ENCODE assay signal across 9 mouse cellular contexts in the genomic region with DNA sequence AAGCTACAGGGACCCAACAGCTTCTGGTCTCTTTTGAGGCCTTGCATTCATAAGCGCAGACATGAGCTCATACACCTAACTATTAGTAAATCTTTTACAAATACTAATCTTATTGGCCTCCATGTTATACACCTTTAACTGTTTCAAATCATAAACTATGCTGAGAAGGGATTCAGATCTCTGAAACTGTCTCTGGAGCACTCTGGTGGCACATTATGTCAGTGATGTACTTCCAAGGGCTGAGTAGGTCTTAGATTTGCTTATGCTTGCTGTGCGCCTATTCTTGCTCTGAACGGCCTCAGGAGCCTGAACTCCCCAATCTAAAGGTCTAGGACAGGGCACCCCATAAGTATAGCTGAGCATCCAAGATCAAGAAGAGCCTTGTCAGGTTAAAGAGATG. TPM values are rescaled to one million over a fixed set of nuclear protein-coding genes. Genes with fewer than 3 reads are reported as not detected.
DNase-seq lines count a peak whose midpoint lies in the region; ATAC-seq and TF ChIP-seq lines count a peak whose summit lies in the region.
"Had no signal": no experiment of that assay in that cellular context is flagged by ENCODE, and none has a peak within 500 bp of the region (broad histone marks: within the 10 kb centered on the region; RNA-seq: fewer than 3 reads in every experiment).

No protein-coding gene starts in this region.

- TF ChIP-seq EP300 in liver, embryonic 14.5 days (IDR thresholded peaks at IDR 0.05; ENCODE audit: low read depth), result no peak

- no peak for ATAC-seq in liver, embryonic 14.5 days (ENCODE audit: insufficient read depth)
- ATAC-seq in granulocyte monocyte progenitor cell, adult 5-6 weeks (replicated peaks; ENCODE audit: poor library complexity, severe bottlenecking), result no peak

- no peaks in the 10 kb centered on the region for H3K27me3 ChIP-seq in thymus, adult 2 months (ENCODE audit: control insufficient read depth, insufficient read depth, low read length)
- H3K27me3 ChIP-seq in liver, embryonic 14.5 days (ENCODE audit: control insufficient read depth, insufficient read depth, low read length), result no peaks in the 10 kb centered on the region

- H3K4me1 ChIP-seq in thymus, adult 2 months (replicated peaks; ENCODE audit: control insufficient read depth, insufficient read depth, low read length), result peaks cover 44% of the 10 kb centered on the region
- peaks cover 14 to 27% of the 10 kb centered on the region in 2 experiments for H3K4me1 ChIP-seq in liver, embryonic 14.5 days (replicated peaks; ENCODE audit: control insufficient read depth in 2 of 2, insufficient read depth in 2 of 2, low read length in 1 of 2)

- H3K9me3 ChIP-seq in liver, embryonic 14.5 days (ENCODE audit: control insufficient read depth, low read length), result no peaks in the 10 kb centered on the region

- DNase-seq in gastrocnemius, adult 2 months, result no peak
- no peak for DNase-seq in gastrocnemius, postnatal 36 days
- DNase-seq in thymus, adult 2 months, result no peak
- no peak for DNase-seq in thymus, postnatal 14 days
- DNase-seq in liver, embryonic 14.5 days (ENCODE audit: low read depth in 3 of 3, low spot score in 3 of 3), result no peak
- DNase-seq in ovary, postnatal 10 days (ENCODE audit: low spot score), result no peak
- no peak for DNase-seq in adipocyte (ENCODE audit: low spot score)

- intact Hi-C loops in gastrocnemius, adult 2 months (cut with DNase I), result loop anchor here (5.0 to 10.0 kb wide), 2 partner anchors 80 to 327 kb away; a partner anchor contains a TSS
- intact Hi-C loops in gastrocnemius, postnatal 36 days (cut with DNase I), result loop anchor here (2.0 kb wide), 1 partner anchor 79 kb away; a partner anchor contains a TSS

- H3K36me3 ChIP-seq in thymus, adult 2 months (ENCODE audit: control insufficient read depth, insufficient read depth, low read length), result no peaks in the 10 kb centered on the region
- no peaks in the 10 kb centered on the region for H3K36me3 ChIP-seq in liver, embryonic 14.5 days (replicated peaks; ENCODE audit: control insufficient read depth, insufficient read depth, low read depth)

- H3K4me3 ChIP-seq in gastrocnemius, adult 2 months, result peak overlapping the region; percentile 77
- peak overlapping the region; percentile 39 for H3K4me3 ChIP-seq in thymus, adult 2 months (ENCODE audit: control insufficient read depth, insufficient read depth, low read length)
- H3K4me3 ChIP-seq in liver, embryonic 14.5 days (ENCODE audit: insufficient read depth in 1 of 2, low read depth in 2 of 2, low read length in 2 of 2), result peak overlapping the region; percentile 62 to 67; a peak in 3 of 4 replicates

- H3K9ac ChIP-seq in liver, embryonic 14.5 days (replicated peaks), result peak overlapping the region; percentile 76

- TF ChIP-seq CTCF in gastrocnemius, adult 2 months (IDR thresholded peaks at IDR 0.05), result no peak
- TF ChIP-seq CTCF in thymus, adult 2 months (IDR thresholded peaks at IDR 0.05; ENCODE audit: borderline replicate concordance, control insufficient read depth, extremely low read depth, insufficient read depth, low read length, poor library complexity), result no peak
- no peak for TF ChIP-seq CTCF in liver, embryonic 14.5 days (IDR thresholded peaks at IDR 0.05; ENCODE audit: low read depth)

- peak overlapping the region; percentile 92 for H3K4me2 ChIP-seq in liver, embryonic 14.5 days (ENCODE audit: low read depth)

- WGBS in thymus, adult 2 months, result 88% methylated on average over 3 of the region's 3 CpGs
- 79% methylated on average over 3 of the region's 3 CpGs for WGBS in liver, embryonic 14.5 days (ENCODE audit: insufficient replicate concordance)

- TF ChIP-seq POLR2A in thymus, adult 2 months (IDR thresholded peaks at IDR 0.05; ENCODE audit: control insufficient read depth, extremely low read depth, insufficient read depth, low read length, poor library complexity), result no peak

- H3K27ac ChIP-seq in gastrocnemius, adult 2 months, result peak overlapping the region; percentile 97
- peak overlapping the region; percentile 93 for H3K27ac ChIP-seq in thymus, adult 2 months (ENCODE audit: control insufficient read depth, insufficient read depth, low read length)
- H3K27ac ChIP-seq in liver, embryonic 14.5 days, result peak overlapping the region; percentile 91

RNA-seq across cellular contexts. Expression of a gene that starts 0.7 kb away (rescaled TPM):
- total RNA-seq in gastrocnemius, adult 2 months (2021), result 100 to 1,000 TPM; 145 to 182 TPM
- total RNA-seq in gastrocnemius, postnatal 36 days (2021), result 100 to 1,000 TPM; 150 to 160 TPM
- polyA plus RNA-seq in thymus, adult 2 months (2012; rRNA removed), result 265 and 352 TPM in 2 replicates
- polyA plus RNA-seq in liver, embryonic 14.5 days (2012; rRNA removed), result 27.9 and 50.2 TPM in 2 replicates
- polyA plus RNA-seq in liver, embryonic 14.5 days (2014; fragmentation: Nextera tagmentation; extraction: Ambion mirVana), result 74.0 and 80.0 TPM in 2 replicates
- total RNA-seq in granulocyte monocyte progenitor cell, adult 5-6 weeks (2014; fragmentation: Nextera tagmentation), result 177 and 222 TPM in 2 replicates
- 109 and 136 TPM in 2 replicates for total RNA-seq in granulocyte monocyte progenitor cell, adult 5-6 weeks (2017)

RNA-seq across cellular contexts. Expression of a gene that starts 3.3 kb away (rescaled TPM):
- under 1 TPM; 0.61 to 0.87 TPM for total RNA-seq in gastrocnemius, adult 2 months (2021)
- total RNA-seq in gastrocnemius, postnatal 36 days (2021), result 1 to 10 TPM in 1 of 2 experiments, under 1 TPM in 1; 0.64 to 2.5 TPM
- 210 and 212 TPM in 2 replicates for polyA plus RNA-seq in thymus, adult 2 months (2012; rRNA removed)
- 14.3 and 17.9 TPM in 2 replicates for polyA plus RNA-seq in liver, embryonic 14.5 days (2012; rRNA removed)
- polyA plus RNA-seq in liver, embryonic 14.5 days (2014; fragmentation: Nextera tagmentation; extraction: Ambion mirVana), result 26.6 and 28.4 TPM in 2 replicates
- 169 and 206 TPM in 2 replicates for total RNA-seq in granulocyte monocyte progenitor cell, adult 5-6 weeks (2014; fragmentation: Nextera tagmentation)
- total RNA-seq in granulocyte monocyte progenitor cell, adult 5-6 weeks (2017), result 327 and 371 TPM in 2 replicates

RNA-seq across cellular contexts. Expression of a gene that starts 14.0 kb away (rescaled TPM):
- not detected for total RNA-seq in gastrocnemius, adult 2 months (2021)
- total RNA-seq in gastrocnemius, postnatal 36 days (2021), result under 1 TPM in 1 of 2 experiments, not detected in 1; 0.08 TPM
- polyA plus RNA-seq in thymus, adult 2 months (2012; rRNA removed), result not detected in 2 replicates
- 0.37 TPM in 1 of 2 replicates, not detected in the other for polyA plus RNA-seq in liver, embryonic 14.5 days (2012; rRNA removed)
- polyA plus RNA-seq in liver, embryonic 14.5 days (2014; fragmentation: Nextera tagmentation; extraction: Ambion mirVana), result not detected in 2 replicates
- total RNA-seq in granulocyte monocyte progenitor cell, adult 5-6 weeks (2014; fragmentation: Nextera tagmentation), result not detected in 2 replicates
- not detected in 2 replicates for total RNA-seq in granulocyte monocyte progenitor cell, adult 5-6 weeks (2017)
- total RNA-seq: left cerebral cortex, postnatal 10 days had no signal

RNA-seq across cellular contexts. Expression of a gene that starts 14.5 kb away (rescaled TPM):
- 10 to 100 TPM; 46.4 to 47.9 TPM for total RNA-seq in gastrocnemius, adult 2 months (2021)
- total RNA-seq in gastrocnemius, postnatal 36 days (2021), result 10 to 100 TPM; 38.3 to 40.7 TPM
- 48.3 and 51.6 TPM in 2 replicates for polyA plus RNA-seq in thymus, adult 2 months (2012; rRNA removed)
- 2.5 and 2.8 TPM in 2 replicates for polyA plus RNA-seq in liver, embryonic 14.5 days (2012; rRNA removed)
- polyA plus RNA-seq in liver, embryonic 14.5 days (2014; fragmentation: Nextera tagmentation; extraction: Ambion mirVana), result 0.58 and 1.5 TPM in 2 replicates
- total RNA-seq in granulocyte monocyte progenitor cell, adult 5-6 weeks (2014; fragmentation: Nextera tagmentation), result 25.1 and 37.2 TPM in 2 replicates
- 2.6 and 3.0 TPM in 2 replicates for total RNA-seq in granulocyte monocyte progenitor cell, adult 5-6 weeks (2017)

RNA-seq across cellular contexts. Expression of a gene that starts 27.6 kb away (rescaled TPM):
- total RNA-seq in gastrocnemius, adult 2 months (2021), result 1 to 10 TPM; 1.2 to 2.0 TPM
- 1 to 10 TPM; 1.4 to 1.8 TPM for total RNA-seq in gastrocnemius, postnatal 36 days (2021)
- polyA plus RNA-seq in thymus, adult 2 months (2012; rRNA removed), result 10.2 and 12.9 TPM in 2 replicates
- polyA plus RNA-seq in liver, embryonic 14.5 days (2012; rRNA removed), result 0.47 and 0.50 TPM in 2 replicates
- 0.09 TPM in 1 of 2 replicates, not detected in the other for polyA plus RNA-seq in liver, embryonic 14.5 days (2014; fragmentation: Nextera tagmentation; extraction: Ambion mirVana)
- 0.23 TPM in 1 of 2 replicates, not detected in the other for total RNA-seq in granulocyte monocyte progenitor cell, adult 5-6 weeks (2014; fragmentation: Nextera tagmentation)
- not detected in 2 replicates for total RNA-seq in granulocyte monocyte progenitor cell, adult 5-6 weeks (2017)

Comparison
In these comparisons a context has a peak if more than half of its experiments do, and no peak if none do; other contexts are left out.
1. RNA of a gene that starts 3.3 kb away (total RNA-seq): 169 to 371 TPM in granulocyte monocyte progenitor cell, adult 5-6 weeks; 0.64 to 2.5 TPM in gastrocnemius, postnatal 36 days and 0.61 to 0.87 TPM in gastrocnemius, adult 2 months; every median in the first group is over 10 times any median in the second.
2. Peak in every context shown above with its lines, with median percentiles within 50 percentile points of each other: H3K27ac ChIP-seq and H3K4me3 ChIP-seq.